Comparison of ENCODE assay signal across 10 mouse cellular contexts in the genomic region with DNA sequence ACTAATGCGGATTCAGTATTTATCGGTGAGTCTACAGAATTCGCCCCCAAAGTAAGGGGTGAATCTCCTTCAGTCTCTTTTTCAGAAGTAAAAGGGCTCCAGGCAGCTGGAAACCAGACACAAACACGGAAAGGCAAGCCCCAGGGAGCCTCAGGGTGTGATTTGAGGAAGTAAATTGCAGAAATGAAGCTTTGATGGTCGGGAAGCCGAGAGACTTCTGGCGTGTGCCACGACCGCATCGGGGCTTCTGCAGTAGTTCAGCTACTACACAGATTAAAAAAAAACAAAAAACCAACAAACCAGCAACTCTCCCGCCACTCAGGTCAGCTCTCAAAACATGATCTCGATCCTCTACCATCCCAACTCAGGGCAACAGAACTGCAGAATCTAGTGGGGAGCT. TPM values are rescaled to one million over a fixed set of nuclear protein-coding genes. Genes with fewer than 3 reads are reported as not detected.
DNase-seq lines count a peak whose midpoint lies in the region; ATAC-seq and TF ChIP-seq lines count a peak whose summit lies in the region.
"Had no signal": no experiment of that assay in that cellular context is flagged by ENCODE, and none has a peak within 500 bp of the region (broad histone marks: within the 10 kb centered on the region; RNA-seq: fewer than 3 reads in every experiment).

No protein-coding gene starts in this region.

- TF ChIP-seq CTCF in liver, postnatal 0 days (IDR thresholded peaks at IDR 0.05; ENCODE audit: low read depth), result no peak
- TF ChIP-seq CTCF in spleen, adult 2 months (IDR thresholded peaks at IDR 0.05; ENCODE audit: extremely low read depth, insufficient read depth, insufficient read length, insufficient replicate concordance), result no peak

- TF ChIP-seq POLR2A in spleen, adult 2 months (IDR thresholded peaks at IDR 0.05; ENCODE audit: low read depth, low read length), result no peak

- peak; percentile 4 to 9 for DNase-seq in kidney, postnatal 36 days
- peak; percentile 46 for DNase-seq in MEL-GATA-1-ER (ENCODE audit: extremely low read depth, low read depth)
- peak; percentile 48 for DNase-seq in liver, postnatal 0 days
- DNase-seq in spleen, adult 2 months (ENCODE audit: low read depth in 1 of 2, low spot score in 2 of 2), result peak; percentile 62 to 68
- DNase-seq in midbrain, embryonic 11.5 days (ENCODE audit: low spot score, missing footprints), result no peak
- no peak for DNase-seq in adrenal gland, adult 8-10 months

- no peak for ATAC-seq in kidney, embryonic 15.5 days (replicated peaks; ENCODE audit: low FRiP score)
- ATAC-seq in liver, postnatal 0 days, result peak; percentile 40; the same call in 1 of the 2 replicates
- ATAC-seq in forebrain, embryonic 13.5 days, result no peak
- ATAC-seq in midbrain, embryonic 11.5 days (ENCODE audit: low FRiP score), result no peak
- ATAC-seq: Patski had no signal

- no peaks in the 10 kb centered on the region for H3K36me3 ChIP-seq in kidney, embryonic 15.5 days
- no peaks in the 10 kb centered on the region for H3K36me3 ChIP-seq in liver, postnatal 0 days (replicated peaks; ENCODE audit: insufficient read depth, low read length)
- no peaks in the 10 kb centered on the region for H3K36me3 ChIP-seq in spleen, adult 2 months (ENCODE audit: control insufficient read depth, insufficient read depth, low read length)
- no peaks in the 10 kb centered on the region for H3K36me3 ChIP-seq in forebrain, embryonic 13.5 days (ENCODE audit: poor library complexity, severe bottlenecking)
- no peaks in the 10 kb centered on the region for H3K36me3 ChIP-seq in midbrain, embryonic 11.5 days (ENCODE audit: control insufficient read depth, insufficient read depth, low read length)
- H3K36me3 ChIP-seq: embryonic facial prominence, embryonic 15.5 days had no signal

- TF ChIP-seq EP300 in liver, postnatal 0 days (IDR thresholded peaks at IDR 0.05; ENCODE audit: low read depth), result no peak

- no peak overlapping the region for H3K4me3 ChIP-seq in kidney, embryonic 15.5 days (replicated peaks)
- H3K4me3 ChIP-seq in liver, postnatal 0 days (ENCODE audit: low read depth, low read length), result no peak overlapping the region
- H3K4me3 ChIP-seq in spleen, adult 2 months (ENCODE audit: extremely low read depth, insufficient read depth, insufficient read length), result no peak overlapping the region
- no peak overlapping the region for H3K4me3 ChIP-seq in forebrain, embryonic 13.5 days
- no peak overlapping the region for H3K4me3 ChIP-seq in midbrain, embryonic 11.5 days (ENCODE audit: low read depth, low read length)
- H3K4me3 ChIP-seq: embryonic facial prominence, embryonic 15.5 days had no signal

- no peak overlapping the region for H3K4me2 ChIP-seq in kidney, embryonic 15.5 days
- H3K4me2 ChIP-seq in liver, postnatal 0 days (ENCODE audit: low read depth, low read length), result peak overlapping the region; percentile 38
- no peak overlapping the region for H3K4me2 ChIP-seq in forebrain, embryonic 13.5 days
- H3K4me2 ChIP-seq in midbrain, embryonic 11.5 days, result no peak overlapping the region
- H3K4me2 ChIP-seq: embryonic facial prominence, embryonic 15.5 days had no signal

- no peaks in the 10 kb centered on the region for H3K9me3 ChIP-seq in kidney, embryonic 15.5 days (replicated peaks)
- H3K9me3 ChIP-seq in liver, postnatal 0 days (ENCODE audit: low read length), result no peaks in the 10 kb centered on the region
- H3K9me3 ChIP-seq in forebrain, embryonic 13.5 days (replicated peaks), result no peaks in the 10 kb centered on the region
- no peaks in the 10 kb centered on the region for H3K9me3 ChIP-seq in midbrain, embryonic 11.5 days (ENCODE audit: control insufficient read depth, low read length)
- H3K9me3 ChIP-seq: embryonic facial prominence, embryonic 15.5 days had no signal

- no peak overlapping the region for H3K27ac ChIP-seq in kidney, embryonic 15.5 days
- peak overlapping the region; percentile 68 for H3K27ac ChIP-seq in liver, postnatal 0 days (ENCODE audit: low read depth)
- peak overlapping the region; percentile 69; the same call in 1 of the 2 replicates for H3K27ac ChIP-seq in spleen, adult 2 months (ENCODE audit: insufficient read depth, low read length)
- H3K27ac ChIP-seq in forebrain, embryonic 13.5 days, result no peak overlapping the region
- no peak overlapping the region for H3K27ac ChIP-seq in midbrain, embryonic 11.5 days (ENCODE audit: low read depth, low read length)
- H3K27ac ChIP-seq: embryonic facial prominence, embryonic 15.5 days had no signal

- no peak overlapping the region for H3K9ac ChIP-seq in kidney, embryonic 15.5 days
- no peak overlapping the region for H3K9ac ChIP-seq in liver, postnatal 0 days (replicated peaks)
- no peak overlapping the region for H3K9ac ChIP-seq in forebrain, embryonic 13.5 days
- no peak overlapping the region for H3K9ac ChIP-seq in midbrain, embryonic 11.5 days (ENCODE audit: low read length)
- H3K9ac ChIP-seq: embryonic facial prominence, embryonic 15.5 days had no signal

- no peaks in the 10 kb centered on the region for H3K27me3 ChIP-seq in kidney, embryonic 15.5 days
- no peaks in the 10 kb centered on the region for H3K27me3 ChIP-seq in liver, postnatal 0 days (ENCODE audit: insufficient read depth, low read length)
- no peaks in the 10 kb centered on the region for H3K27me3 ChIP-seq in spleen, adult 2 months (ENCODE audit: control insufficient read depth, insufficient read depth, low read length)
- no peaks in the 10 kb centered on the region for H3K27me3 ChIP-seq in forebrain, embryonic 13.5 days
- no peaks in the 10 kb centered on the region for H3K27me3 ChIP-seq in midbrain, embryonic 11.5 days (ENCODE audit: control insufficient read depth, insufficient read depth, low read length)
- H3K27me3 ChIP-seq: embryonic facial prominence, embryonic 15.5 days; Patski had no signal

- WGBS in kidney, embryonic 15.5 days, result 58% methylated on average over 12 of the region's 12 CpGs
- 34% methylated on average over 12 of the region's 12 CpGs for WGBS in liver, postnatal 0 days (ENCODE audit: insufficient replicate concordance)
- 8% methylated on average over 12 of the region's 12 CpGs for WGBS in spleen, adult 2 months
- WGBS in forebrain, embryonic 13.5 days, result 84% methylated on average over 12 of the region's 12 CpGs
- 81% methylated on average over 12 of the region's 12 CpGs for WGBS in midbrain, embryonic 11.5 days

- no peaks in the 10 kb centered on the region for H3K4me1 ChIP-seq in kidney, embryonic 15.5 days
- H3K4me1 ChIP-seq in liver, postnatal 0 days (ENCODE audit: insufficient read depth), result no peaks in the 10 kb centered on the region
- peaks cover 19% of the 10 kb centered on the region; the same call in 1 of the 2 replicates for H3K4me1 ChIP-seq in spleen, adult 2 months (ENCODE audit: control insufficient read depth, insufficient read depth, insufficient read length)
- no peaks in the 10 kb centered on the region for H3K4me1 ChIP-seq in forebrain, embryonic 13.5 days
- H3K4me1 ChIP-seq in midbrain, embryonic 11.5 days (ENCODE audit: control insufficient read depth, insufficient read depth, low read length), result no peaks in the 10 kb centered on the region
- H3K4me1 ChIP-seq: embryonic facial prominence, embryonic 15.5 days had no signal

RNA-seq across cellular contexts. Expression of a gene that starts 37.2 kb away (rescaled TPM):
- 0.05 and 0.18 TPM in 2 replicates for polyA plus RNA-seq in kidney, embryonic 15.5 days (2015; fragmentation: Nextera tagmentation; extraction: Ambion mirVana)
- polyA plus RNA-seq in liver, postnatal 0 days (2015; fragmentation: Nextera tagmentation; extraction: Ambion mirVana), result 1.3 and 1.5 TPM in 2 replicates
- 6.5 and 7.1 TPM in 2 replicates for polyA plus RNA-seq in spleen, adult 2 months (2012; rRNA removed)
- 0.04 and 0.08 TPM in 2 replicates for polyA plus RNA-seq in forebrain, embryonic 13.5 days (2015; fragmentation: Nextera tagmentation; extraction: Ambion mirVana)
- 0.05 and 0.26 TPM in 2 replicates for polyA plus RNA-seq in midbrain, embryonic 11.5 days (2014; fragmentation: Nextera tagmentation; extraction: Ambion mirVana)
- under 1 TPM; 0.49 to 0.93 (median 0.67) TPM for total RNA-seq in adrenal gland, adult 8-10 months (2022)

RNA-seq across cellular contexts. Expression of a gene that starts 40.8 kb away (rescaled TPM):
- not detected in 2 replicates for polyA plus RNA-seq in kidney, embryonic 15.5 days (2015; fragmentation: Nextera tagmentation; extraction: Ambion mirVana)
- 35.9 and 38.6 TPM in 2 replicates for polyA plus RNA-seq in liver, postnatal 0 days (2015; fragmentation: Nextera tagmentation; extraction: Ambion mirVana)
- not detected in 2 replicates for polyA plus RNA-seq in spleen, adult 2 months (2012; rRNA removed)
- polyA plus RNA-seq in forebrain, embryonic 13.5 days (2015; fragmentation: Nextera tagmentation; extraction: Ambion mirVana), result not detected in 2 replicates
- polyA plus RNA-seq in midbrain, embryonic 11.5 days (2014; fragmentation: Nextera tagmentation; extraction: Ambion mirVana), result not detected in 2 replicates
- total RNA-seq in adrenal gland, adult 8-10 months (2022), result 1 to 10 TPM in 2 of 4 experiments, not detected in 2; 1.2 to 1.5 TPM
- polyA plus RNA-seq: embryonic facial prominence, embryonic 15.5 days; Patski had no signal

RNA-seq across cellular contexts. Expression of a gene that starts 56.0 kb away (rescaled TPM):
- 0.26 TPM in 1 of 2 replicates, not detected in the other for polyA plus RNA-seq in kidney, embryonic 15.5 days (2015; fragmentation: Nextera tagmentation; extraction: Ambion mirVana)
- not detected in 2 replicates for polyA plus RNA-seq in liver, postnatal 0 days (2015; fragmentation: Nextera tagmentation; extraction: Ambion mirVana)
- polyA plus RNA-seq in spleen, adult 2 months (2012; rRNA removed), result not detected in 2 replicates
- not detected in 2 replicates for polyA plus RNA-seq in forebrain, embryonic 13.5 days (2015; fragmentation: Nextera tagmentation; extraction: Ambion mirVana)
- not detected in 2 replicates for polyA plus RNA-seq in midbrain, embryonic 11.5 days (2014; fragmentation: Nextera tagmentation; extraction: Ambion mirVana)
- not detected for total RNA-seq in adrenal gland, adult 8-10 months (2022)
- polyA plus RNA-seq: embryonic facial prominence, embryonic 15.5 days had no signal

Comparison
In these comparisons a context has a peak if more than half of its experiments do, and no peak if none do; other contexts are left out.
1. DNase-seq: peak in kidney, postnatal 36 days (2 of 2), MEL-GATA-1-ER (single experiment), liver, postnatal 0 days (single experiment) and spleen, adult 2 months (2 of 2); none in midbrain, embryonic 11.5 days (single experiment) and adrenal gland, adult 8-10 months (single experiment).
2. H3K27ac ChIP-seq: peak in liver, postnatal 0 days (single experiment) and spleen, adult 2 months (single experiment); none in kidney, embryonic 15.5 days (single experiment), forebrain, embryonic 13.5 days (single experiment) and midbrain, embryonic 11.5 days (single experiment).
3. RNA of a gene that starts 40.8 kb away (polyA plus RNA-seq): 35.9 to 38.6 TPM in liver, postnatal 0 days; not detected in spleen, adult 2 months, not detected in kidney, embryonic 15.5 days, not detected in forebrain, embryonic 13.5 days and not detected in midbrain, embryonic 11.5 days; every median in the first group is over 10 times any median in the second.